Mouse (Mus musculus) liver, embryonic 14.5 days (tissue): ENCODE results near the gene Asgr1.

ENCODE experiments used
- CTCF ChIP-seq: IDR thresholded peaks from 2 replicates; pipeline ENCODE4 v1.5.1; 2016; ENCODE audit warnings: antibody characterized with exemption, low read depth, control low read depth
- EP300 ChIP-seq: IDR thresholded peaks from 2 replicates; pipeline ENCODE4 v1.6.1; 2016; ENCODE audit warnings: antibody characterized with exemption, low read depth

DNA sequence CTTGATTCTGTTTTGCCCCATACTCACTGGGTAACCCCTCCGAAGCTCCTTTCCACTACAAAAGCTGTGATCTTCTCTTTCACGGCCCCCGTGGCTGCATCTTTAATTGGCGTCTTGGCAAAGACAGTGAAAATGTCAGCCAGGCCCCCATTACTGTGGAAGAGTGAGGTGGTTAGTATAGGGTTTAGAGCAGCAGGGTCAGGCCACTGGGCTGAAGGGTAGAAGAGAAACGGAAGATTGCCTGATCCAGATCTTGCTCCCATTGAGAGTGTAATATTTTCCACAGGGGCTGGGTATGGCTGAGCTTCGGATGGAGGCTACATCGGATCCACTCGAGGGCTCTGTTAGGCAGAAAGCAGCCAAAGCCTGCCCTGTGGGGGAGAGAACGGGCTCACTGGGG, 41.0 kb upstream of the Asgr1 start:
- no peak for TF ChIP-seq CTCF
- TF ChIP-seq EP300, result no peak
